Mouse (Mus musculus): ENCODE data around the gene Dpp7. TPM values are rescaled to one million over a fixed set of nuclear protein-coding genes. Genes with fewer than 3 reads are reported as not detected.

The Dpp7 gene
- polyA plus RNA-seq, 1 experiment from 2014 or later: 27.0 TPM

DNA sequence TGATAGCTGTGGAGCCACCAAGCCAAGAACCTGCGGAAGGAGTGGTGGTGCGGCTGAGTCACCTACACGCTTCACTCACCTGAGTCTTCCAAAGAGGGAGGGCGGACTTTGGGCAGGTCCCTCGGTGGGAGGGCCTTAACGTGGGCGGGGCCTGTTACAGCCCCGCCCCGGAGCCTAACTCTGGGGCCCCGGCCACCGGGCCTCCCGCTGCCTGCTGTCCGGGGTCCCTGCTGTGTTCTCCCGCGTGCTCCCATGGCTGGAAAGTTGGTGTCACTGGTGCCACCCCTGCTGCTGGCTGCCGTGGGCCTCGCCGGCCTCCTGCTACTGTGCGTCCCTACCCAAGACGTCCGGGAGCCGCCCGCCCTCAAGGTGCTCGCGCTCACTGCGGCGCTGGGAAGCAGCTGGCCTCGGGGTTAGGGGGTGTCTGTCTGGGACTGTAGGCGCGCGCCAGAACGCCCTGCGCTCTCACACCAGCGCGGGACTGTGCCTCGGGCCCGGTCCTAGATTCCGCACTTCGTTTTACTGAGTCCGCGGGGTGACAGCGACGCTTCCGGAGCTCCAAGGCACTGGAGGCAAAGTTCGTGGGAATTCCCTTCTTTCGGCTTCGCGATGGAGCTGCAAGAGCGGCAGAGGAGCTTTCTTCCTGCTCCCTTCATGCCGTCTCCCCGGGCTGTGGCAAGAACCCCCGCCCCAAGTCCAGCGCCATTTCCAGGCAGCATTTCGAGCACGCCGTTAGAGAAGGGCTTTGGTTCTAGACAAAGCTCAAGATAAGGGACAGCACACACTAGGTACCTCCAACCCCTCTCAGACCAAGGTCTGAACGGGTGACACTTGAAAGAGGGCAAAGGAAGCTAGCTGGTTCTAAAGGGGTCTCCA is 39.8 kb upstream of the Dpp7 start, which contains the start of gene Entpd2:
Gene Entpd2 (plus strand): TSS at position 154 of the 876 bp plus-strand sequence.
- Histone ChIP-seq H3K4me3 (peak within 1 kb of the TSS; percentile 35), H3K27ac (no peak within 1 kb of the TSS), H3K27me3 (peaks cover 69% of the 10 kb centered on the region), H3K4me1 (peaks cover 14% of the 10 kb centered on the region; the same call in 1 of the 2 replicates), H3K4me2 (replicated peaks) (peak within 1 kb of the TSS; percentile 61), H3K36me3 (no peaks in the 10 kb centered on the region), H3K9me3 (no peaks in the 10 kb centered on the region), H3K9ac (0 out of 2 replicates have a peak within 1 kb of the TSS, but pooled peaks have one; percentile 38)
- WGBS: 2% methylated on average over 57 of the region's 57 CpGs
- no peak for ATAC-seq (ENCODE audit: insufficient number of reproducible peaks, insufficient read depth, low FRiP score, low TSS enrichment)

DNA sequence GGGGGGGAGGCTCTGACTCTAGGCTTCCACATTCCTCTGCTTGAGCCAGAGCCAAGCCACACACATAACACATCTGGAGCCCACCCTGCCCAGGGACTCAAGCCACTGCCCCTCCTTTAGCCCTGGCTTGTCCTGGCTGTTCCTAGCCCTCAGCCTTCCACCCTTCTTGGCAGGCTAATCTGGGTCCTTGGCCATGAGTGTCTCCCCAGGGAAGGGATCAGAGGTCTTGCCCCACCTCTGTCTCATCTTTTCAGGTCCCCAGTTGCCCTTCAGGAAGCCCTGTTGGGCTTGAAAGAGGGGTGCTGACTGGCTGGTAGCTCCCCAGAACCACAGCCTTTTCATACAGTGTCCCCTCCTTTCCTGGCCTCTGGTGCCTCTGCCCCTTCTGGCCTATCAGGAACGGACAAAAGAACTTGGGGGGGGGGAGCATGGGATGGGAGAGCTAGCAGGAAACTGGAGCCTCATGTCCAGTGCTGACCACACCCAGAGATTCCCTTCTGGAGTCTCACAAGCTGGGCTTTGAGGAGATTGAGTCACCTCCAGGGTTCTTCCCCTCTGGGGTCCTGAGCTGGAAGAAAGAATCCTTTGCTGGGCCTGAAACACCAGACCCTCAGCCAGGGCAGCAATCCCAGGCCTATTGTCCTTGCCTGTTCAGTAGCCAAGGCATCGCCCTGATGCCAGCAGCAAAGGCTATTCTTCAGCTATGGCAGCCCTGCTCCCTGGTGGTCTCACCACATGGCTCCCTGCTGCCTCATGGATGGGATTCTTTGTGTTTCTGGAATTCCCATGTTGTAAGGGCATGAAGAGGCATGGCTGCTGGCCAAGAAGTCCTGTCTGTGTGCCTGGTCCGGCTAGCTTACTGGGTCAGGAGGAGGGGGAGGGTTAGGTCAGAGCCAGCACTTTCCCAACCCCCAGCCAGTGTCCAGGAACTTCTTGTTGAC is 38.4 kb upstream of the Dpp7 start:
- Histone ChIP-seq H3K9ac (no peak overlapping the region), H3K36me3 (no peaks in the 10 kb centered on the region), H3K27me3 (peaks cover 55% of the 10 kb centered on the region), H3K4me1 (peaks cover 14% of the 10 kb centered on the region; the same call in 1 of the 2 replicates), H3K4me2 (replicated peaks) (no peak overlapping the region), H3K27ac (no peak overlapping the region), H3K9me3 (no peaks in the 10 kb centered on the region), H3K4me3 (no peak overlapping the region)
- 28% methylated on average over 3 of the region's 3 CpGs for WGBS
- no peak for ATAC-seq (ENCODE audit: insufficient number of reproducible peaks, insufficient read depth, low FRiP score, low TSS enrichment)

DNA sequence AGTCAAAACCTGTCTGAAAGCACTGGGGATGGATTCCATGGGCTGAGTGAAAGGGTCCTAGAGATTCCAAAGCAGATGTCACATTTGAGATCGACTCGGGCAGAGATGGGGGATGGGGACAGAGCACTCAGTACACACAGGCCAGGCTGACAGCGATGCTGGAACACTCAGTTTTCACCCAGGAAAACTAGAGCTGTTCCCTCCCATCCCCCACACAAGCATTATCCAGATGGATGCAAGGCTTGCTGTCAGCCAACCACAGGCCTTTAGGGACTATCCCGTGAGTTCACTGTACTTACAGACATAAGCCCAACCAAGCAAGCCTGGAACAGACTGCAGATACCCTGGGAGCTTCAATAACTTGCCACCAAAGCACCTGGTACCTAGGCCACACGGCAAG is 35.1 kb upstream of the Dpp7 start:
- H3K36me3 ChIP-seq: no peaks in the 10 kb centered on the region
- H3K4me1 ChIP-seq: peaks cover 14% of the 10 kb centered on the region; the same call in 1 of the 2 replicates
- H3K27me3 ChIP-seq: peaks cover 23% of the 10 kb centered on the region
- 68% methylated on average over 5 of the region's 5 CpGs for WGBS
- H3K4me3 ChIP-seq: no peak overlapping the region
- H3K27ac ChIP-seq: no peak overlapping the region
- no peak for ATAC-seq (ENCODE audit: insufficient number of reproducible peaks, insufficient read depth, low FRiP score, low TSS enrichment)
- no peak overlapping the region for H3K9ac ChIP-seq
- no peaks in the 10 kb centered on the region for H3K9me3 ChIP-seq
- H3K4me2 ChIP-seq (replicated peaks): no peak overlapping the region

DNA sequence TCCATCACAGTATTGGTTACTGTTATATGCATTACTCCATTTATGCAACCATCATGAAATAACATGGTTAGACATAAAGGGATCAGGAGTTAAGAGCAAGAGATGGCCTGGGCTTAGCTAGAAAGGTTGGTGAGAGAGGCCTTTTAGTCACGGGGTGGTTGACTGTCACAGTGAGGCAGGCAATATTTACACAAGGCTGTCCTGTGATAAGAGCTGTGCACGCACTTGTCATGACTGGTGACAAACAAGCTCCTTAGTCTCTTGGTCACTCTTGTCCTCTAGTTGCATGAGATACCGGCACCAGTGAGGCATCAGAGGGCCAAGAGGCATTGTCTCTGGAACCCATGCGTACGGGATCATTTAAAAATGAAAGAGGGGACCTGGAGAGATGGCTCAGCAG is 28.3 kb upstream of the Dpp7 start:
- no peak for ATAC-seq (ENCODE audit: insufficient number of reproducible peaks, insufficient read depth, low FRiP score, low TSS enrichment)
- no peaks in the 10 kb centered on the region for H3K9me3 ChIP-seq
- no peak overlapping the region for H3K4me2 ChIP-seq (replicated peaks)
- no peaks in the 10 kb centered on the region for H3K4me1 ChIP-seq
- no peak overlapping the region for H3K27ac ChIP-seq
- H3K9ac ChIP-seq: no peak overlapping the region
- 82% methylated on average over 5 of the region's 5 CpGs for WGBS
- H3K4me3 ChIP-seq: no peak overlapping the region
- H3K36me3 ChIP-seq: no peaks in the 10 kb centered on the region
- 0 out of 2 replicates have a peak, but pooled peaks cover 3% of the 10 kb centered on the region for H3K27me3 ChIP-seq

DNA sequence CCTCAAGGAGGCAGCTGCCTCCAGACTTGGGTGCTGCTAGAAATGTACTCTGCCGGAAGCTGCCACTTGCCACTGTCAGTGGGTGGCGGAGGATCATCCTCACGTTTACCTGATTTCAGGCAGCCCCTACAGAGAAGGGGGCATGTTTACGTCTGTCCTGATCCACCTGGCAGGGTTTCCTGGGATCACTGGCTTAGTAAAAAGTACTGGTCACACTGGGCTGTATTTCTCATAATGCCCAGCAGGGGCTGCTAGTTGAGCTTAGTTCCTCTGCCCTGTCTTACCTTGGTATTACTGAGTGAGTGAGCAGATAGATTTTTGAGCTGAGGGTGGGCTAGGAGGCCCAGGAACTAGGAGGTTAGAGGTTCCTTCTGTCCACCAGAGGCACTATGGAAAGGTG is 20.4 kb upstream of the Dpp7 start:
- H3K4me3 ChIP-seq: no peak overlapping the region
- no peaks in the 10 kb centered on the region for H3K9me3 ChIP-seq
- H3K4me1 ChIP-seq: peaks cover 20% of the 10 kb centered on the region
- ATAC-seq (ENCODE audit: insufficient number of reproducible peaks, insufficient read depth, low FRiP score, low TSS enrichment): no peak
- H3K27ac ChIP-seq: no peak overlapping the region
- H3K4me2 ChIP-seq (replicated peaks): no peak overlapping the region
- WGBS: 66% methylated on average over 4 of the region's 4 CpGs
- H3K27me3 ChIP-seq: 0 out of 2 replicates have a peak, but pooled peaks cover 3% of the 10 kb centered on the region
- peaks cover 42% of the 10 kb centered on the region for H3K36me3 ChIP-seq
- H3K9ac ChIP-seq: no peak overlapping the region

DNA sequence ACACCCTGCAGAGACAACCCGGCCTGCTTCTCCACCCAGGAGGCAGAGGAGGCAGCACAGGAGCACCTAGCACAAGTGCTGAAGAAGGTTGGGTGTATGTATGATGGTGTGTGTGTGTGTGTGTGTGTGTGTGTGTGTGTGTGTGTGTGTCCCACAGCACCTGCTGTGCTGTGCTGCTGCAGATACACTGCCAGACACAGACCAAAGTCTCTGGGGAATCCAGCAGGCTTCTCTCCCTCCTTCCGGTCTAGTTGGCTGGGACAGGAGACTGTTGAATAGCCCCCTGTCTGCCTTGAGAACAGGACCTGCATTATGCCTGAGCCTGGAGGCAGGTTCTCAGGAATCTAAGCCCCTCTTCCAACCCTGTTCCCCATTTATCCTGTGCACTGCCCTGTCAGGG is 17.3 kb upstream of the Dpp7 start:
- Histone ChIP-seq H3K9ac (peak overlapping the region; percentile 72), H3K4me2 (replicated peaks) (peak overlapping the region; percentile 92), H3K36me3 (peaks cover 36% of the 10 kb centered on the region), H3K4me1 (peaks cover 20% of the 10 kb centered on the region), H3K27ac (no peak overlapping the region), H3K4me3 (peak overlapping the region; percentile 67), H3K9me3 (no peaks in the 10 kb centered on the region), H3K27me3 (0 out of 2 replicates have a peak, but pooled peaks cover 3% of the 10 kb centered on the region)
- no peak for ATAC-seq (ENCODE audit: insufficient number of reproducible peaks, insufficient read depth, low FRiP score, low TSS enrichment)
- WGBS: 8% methylated on average over 2 of the region's 2 CpGs

DNA sequence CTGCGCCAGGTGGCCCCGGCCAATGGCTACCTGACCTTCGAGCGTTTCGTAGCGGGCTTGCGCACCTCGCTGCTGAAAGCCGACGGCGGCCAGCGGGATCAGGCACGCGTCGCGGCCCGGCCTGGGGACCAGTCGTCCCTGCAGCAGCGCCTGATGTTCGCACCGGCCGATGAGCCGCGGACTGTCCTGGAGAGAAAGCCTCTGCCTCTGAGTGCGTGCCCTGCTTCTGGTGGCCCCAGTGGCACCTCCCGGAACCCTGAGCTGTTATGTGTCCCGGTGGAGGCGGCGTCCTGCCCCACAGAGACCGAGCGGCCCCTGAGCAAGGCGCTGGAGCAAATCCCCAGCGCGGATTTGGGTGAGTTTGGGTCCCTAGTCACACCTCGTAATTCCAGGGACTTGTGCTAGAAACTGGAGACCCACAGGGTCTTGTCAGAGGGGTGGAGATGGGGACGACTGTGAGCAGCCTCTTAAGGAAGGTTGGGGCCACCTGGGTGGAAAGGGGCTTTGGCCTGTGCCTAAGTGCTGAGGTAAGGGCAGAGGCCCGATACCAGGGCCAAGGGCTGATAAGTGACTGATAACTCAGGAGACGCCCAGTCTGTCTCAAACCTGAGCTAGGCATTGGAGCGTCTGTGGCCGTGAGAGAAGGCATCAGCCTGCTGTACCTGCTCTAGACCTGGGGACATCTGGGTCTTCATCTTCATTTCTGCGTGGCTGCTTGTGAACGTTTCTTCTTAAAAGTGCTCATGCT is 16.7 kb upstream of the Dpp7 start:
- H3K4me2 ChIP-seq (replicated peaks): peak overlapping the region; percentile 92
- peak overlapping the region; percentile 72 for H3K9ac ChIP-seq
- H3K4me3 ChIP-seq: peak overlapping the region; percentile 67
- H3K4me1 ChIP-seq: peaks cover 20% of the 10 kb centered on the region
- H3K9me3 ChIP-seq: no peaks in the 10 kb centered on the region
- 0 out of 2 replicates have a peak overlapping the region, but pooled peaks have one; percentile 3 for H3K27ac ChIP-seq
- H3K36me3 ChIP-seq: peaks cover 31% of the 10 kb centered on the region
- ATAC-seq (ENCODE audit: insufficient number of reproducible peaks, insufficient read depth, low FRiP score, low TSS enrichment): no peak
- WGBS: 2% methylated on average over 42 of the region's 42 CpGs
- 0 out of 2 replicates have a peak, but pooled peaks cover 3% of the 10 kb centered on the region for H3K27me3 ChIP-seq

DNA sequence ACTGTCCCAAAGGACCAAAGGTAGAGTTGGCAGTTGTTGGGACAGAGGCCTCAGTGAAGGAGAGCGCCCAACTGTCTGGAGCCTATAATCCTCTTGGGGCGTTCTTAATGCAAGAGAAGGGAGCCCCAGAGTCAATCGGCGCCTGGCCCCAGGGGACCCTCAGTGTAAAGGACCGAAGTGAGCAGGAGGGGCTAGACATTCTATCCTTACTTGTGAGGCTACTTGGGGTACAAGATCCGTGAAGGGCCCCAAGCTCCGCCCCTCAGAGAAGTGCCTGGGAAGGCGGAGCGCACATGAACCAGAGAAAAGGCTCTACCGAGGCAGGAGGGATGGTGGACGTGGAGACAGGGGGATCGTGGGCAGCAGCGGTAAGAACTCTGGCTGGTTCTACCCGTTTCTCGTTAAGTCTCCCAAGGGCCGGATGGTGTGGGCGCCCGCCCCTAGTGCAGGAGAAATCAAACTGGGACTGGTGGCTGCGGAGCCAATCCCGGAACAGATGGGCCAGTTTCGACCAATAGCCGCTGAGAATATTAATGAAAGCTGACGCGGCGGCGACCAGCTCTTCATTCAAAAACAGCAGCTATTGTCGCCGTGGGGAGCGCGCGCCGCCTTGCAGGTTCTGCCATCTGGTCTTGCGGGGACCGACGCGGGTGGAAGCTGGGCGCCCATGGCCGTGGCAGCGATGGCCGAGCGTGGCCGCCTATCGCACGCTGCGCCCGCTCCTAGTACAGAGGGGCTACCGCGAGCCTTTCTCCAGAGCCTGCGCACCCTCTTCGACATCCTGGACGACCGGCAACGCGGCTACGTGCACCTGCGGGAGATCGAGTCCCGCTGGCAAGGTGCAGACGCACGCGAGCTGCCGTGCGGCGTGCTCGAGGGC is 15.8 kb upstream of the Dpp7 start, which contains the start of gene Sapcd2:
Gene Sapcd2 (plus strand): TSS at position 558 of the 880 bp plus-strand sequence.
- Histone ChIP-seq H3K36me3 (peaks cover 23% of the 10 kb centered on the region), H3K9me3 (no peaks in the 10 kb centered on the region), H3K27ac (peak within 1 kb of the TSS; percentile 84), H3K4me2 (replicated peaks) (peak within 1 kb of the TSS; percentile 92), H3K27me3 (0 out of 2 replicates have a peak, but pooled peaks cover 3% of the 10 kb centered on the region), H3K4me1 (peaks cover 20% of the 10 kb centered on the region), H3K4me3 (peak within 1 kb of the TSS; percentile 67), H3K9ac (peak within 1 kb of the TSS; percentile 72)
- ATAC-seq (ENCODE audit: insufficient number of reproducible peaks, insufficient read depth, low FRiP score, low TSS enrichment): peak; percentile 91
- 2% methylated on average over 65 of the region's 65 CpGs for WGBS

DNA sequence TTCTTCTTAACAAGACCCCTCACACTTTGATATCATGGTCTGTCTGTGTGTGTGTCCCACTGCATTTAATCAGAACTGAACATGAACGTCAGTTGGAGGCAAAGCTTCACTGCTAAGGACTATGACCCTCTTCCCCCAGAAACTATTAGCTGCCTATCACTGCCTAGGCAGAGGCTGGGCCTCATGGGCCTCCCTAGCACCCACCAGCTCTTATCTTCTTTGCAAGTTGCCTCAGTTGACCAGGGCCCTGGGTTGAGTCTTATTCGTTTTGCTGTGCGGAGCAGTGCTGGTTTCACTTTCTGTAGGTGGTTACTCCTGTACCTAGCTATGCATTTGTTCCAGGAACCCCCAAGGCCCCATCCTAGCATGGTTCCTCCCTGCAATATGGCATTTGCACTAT is 13.8 kb upstream of the Dpp7 start:
- WGBS: 85% methylated on average over 3 of the region's 3 CpGs
- Histone ChIP-seq H3K9ac (no peak overlapping the region), H3K4me1 (peaks cover 22% of the 10 kb centered on the region), H3K4me2 (replicated peaks) (no peak overlapping the region), H3K9me3 (no peaks in the 10 kb centered on the region), H3K27ac (no peak overlapping the region), H3K27me3 (peaks cover 19% of the 10 kb centered on the region), H3K4me3 (no peak overlapping the region), H3K36me3 (peaks cover 3% of the 10 kb centered on the region)
- ATAC-seq (ENCODE audit: insufficient number of reproducible peaks, insufficient read depth, low FRiP score, low TSS enrichment): no peak

DNA sequence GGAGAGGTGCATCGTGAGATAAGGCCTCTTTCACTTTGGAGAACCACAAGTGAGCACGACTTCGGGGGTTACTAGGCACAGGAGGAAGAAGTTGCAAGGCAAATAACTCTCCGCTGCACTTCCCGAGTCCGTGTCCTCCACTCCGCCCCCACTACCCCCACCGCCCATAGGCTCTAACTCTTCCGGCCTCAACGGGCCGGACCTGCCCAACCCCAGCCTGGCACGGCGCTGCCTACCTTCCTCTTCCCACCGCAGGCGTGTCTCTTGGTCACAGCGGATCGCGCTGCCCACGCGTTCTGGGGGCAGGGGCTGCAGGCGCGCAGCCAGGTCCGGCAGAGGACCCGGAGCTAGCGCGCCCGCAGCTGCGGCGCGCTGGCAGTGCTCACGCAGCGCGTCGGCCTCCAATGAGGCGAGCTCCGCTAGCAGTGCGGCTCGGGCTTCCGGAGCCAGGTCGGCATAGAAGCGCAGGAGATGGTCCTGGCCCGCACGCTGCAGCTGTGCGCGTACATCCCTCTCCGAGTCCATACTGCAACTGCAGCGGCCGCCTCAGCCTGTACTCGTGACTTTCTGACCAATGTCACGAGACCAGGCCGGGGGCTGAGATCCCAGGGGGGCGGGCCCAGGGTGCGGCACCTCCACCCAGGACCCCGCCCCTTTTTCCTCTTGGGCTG is 9.1 kb upstream of the Dpp7 start, which contains the start of gene Uap1l1:
Gene Uap1l1 (minus strand): TSS at position 592 of the 671 bp plus-strand sequence.
- Histone ChIP-seq H3K9ac (peak within 1 kb of the TSS; percentile 69), H3K9me3 (no peaks in the 10 kb centered on the region), H3K27ac (no peak within 1 kb of the TSS), H3K27me3 (peaks cover 43% of the 10 kb centered on the region), H3K4me2 (replicated peaks) (peak within 1 kb of the TSS; percentile 99), H3K4me1 (peaks cover 5% of the 10 kb centered on the region; the same call in 1 of the 2 replicates), H3K4me3 (peak within 1 kb of the TSS; percentile 54), H3K36me3 (no peaks in the 10 kb centered on the region)
- ATAC-seq (ENCODE audit: insufficient number of reproducible peaks, insufficient read depth, low FRiP score, low TSS enrichment): peak; percentile 48
- WGBS: 1% methylated on average over 54 of the region's 54 CpGs

Measured in embryonic facial prominence, embryonic 12.5 days (tissue).